Mouse (Mus musculus) activated CD4-positive, CD25-positive, alpha-beta regulatory T cell, adult 4 months (primary cell): ENCODE data around the gene BC030867. TPM values are rescaled to one million over a fixed set of nuclear protein-coding genes. Genes with fewer than 3 reads are reported as not detected.

Experiments
- ATAC-seq: one replicate; pipeline ENCODE4 v1.8.0; 2017
- polyA plus RNA-seq, 2 experiments: library from polyadenylated mRNA; unstranded; fragments of 100-300 nt; shearing (Covaris generic); gene quantifications; one replicate each; pipeline ENCODE4 v1.2.1; 2017

BC030867 gene
- polyA plus RNA-seq, 2 experiments from 2014 or later = 2.0 to 3.8 TPM

- no peak for ATAC-seq
Observed at GRCm38 (mm10) chr11:102221954-102222351, 26.7 kb upstream of the BC030867 start.

- ATAC-seq = peak; percentile 50
Observed at GRCm38 (mm10) chr11:102223166-102223565, 25.5 kb upstream of the BC030867 start.

GRCm38 (mm10) chr11:102224686-102225085 lies 24.0 kb upstream of the BC030867 start:
- ATAC-seq = no peak

GRCm38 (mm10) chr11:102225221-102225620 lies 23.5 kb upstream of the BC030867 start:
- no peak for ATAC-seq

- ATAC-seq = no peak
Observed at GRCm38 (mm10) chr11:102226067-102226978, 22.4 kb upstream of the BC030867 start.

GRCm38 (mm10) chr11:102227270-102228190 lies 21.2 kb upstream of the BC030867 start:
- ATAC-seq = no peak

GRCm38 (mm10) chr11:102228191-102228545 lies 20.5 kb upstream of the BC030867 start:
- no peak for ATAC-seq

GRCm38 (mm10) chr11:102228646-102229268 lies 19.9 kb upstream of the BC030867 start:
- ATAC-seq = no peak

GRCm38 (mm10) chr11:102229331-102229953 lies 19.2 kb upstream of the BC030867 start:
- ATAC-seq = peak; percentile 29

GRCm38 (mm10) chr11:102230006-102230741 lies 18.5 kb upstream of the BC030867 start, which contains the start of gene Hdac5:
Gene Hdac5 (minus strand): TSS chr11:102230166.
- ATAC-seq = peak; percentile 86

GRCm38 (mm10) chr11:102236022-102236421 lies 12.7 kb upstream of the BC030867 start:
- no peak for ATAC-seq

- ATAC-seq = no peak
Observed at GRCm38 (mm10) chr11:102240636-102241035, 8.0 kb upstream of the BC030867 start.

- ATAC-seq = no peak
Observed at GRCm38 (mm10) chr11:102241246-102241645, 7.4 kb upstream of the BC030867 start.

GRCm38 (mm10) chr11:102241874-102242273 lies 6.8 kb upstream of the BC030867 start:
- no peak for ATAC-seq

- ATAC-seq = no peak
Observed at GRCm38 (mm10) chr11:102244926-102245449, 3.7 kb upstream of the BC030867 start.

GRCm38 (mm10) chr11:102245581-102246272 lies 3.0 kb upstream of the BC030867 start:
- no peak for ATAC-seq

GRCm38 (mm10) chr11:102246273-102246635 lies 2.4 kb upstream of the BC030867 start:
- ATAC-seq = no peak

GRCm38 (mm10) chr11:102246871-102247270 lies 1.8 kb upstream of the BC030867 start:
- no peak for ATAC-seq

- ATAC-seq = no peak
Observed at GRCm38 (mm10) chr11:102249351-102250090, 839 bp downstream of the BC030867 start.

GRCm38 (mm10) chr11:102257514-102257913 lies 8.8 kb downstream of the BC030867 start:
- no peak for ATAC-seq
